Mouse (Mus musculus) adrenal gland, postnatal 25 days (tissue): ENCODE results near the gene Gsn. TPM values are rescaled to one million over a fixed set of nuclear protein-coding genes. Genes with fewer than 3 reads are reported as not detected.

Source experiments
- DNase-seq: peaks from one replicate; pipeline ENCODE4 v3.0.0; 2021; ENCODE audit warnings: mixed read lengths
- long read RNA-seq: library from polyadenylated mRNA; stranded (forward); transcript quantifications from one replicate; pipeline ENCODE4 v2.0.0, GENCODE M21; 2021
- total RNA-seq: library from RNA; stranded (reverse); gene quantifications from 2 replicates; pipeline ENCODE4 v1.2.3, GENCODE M21; 2021

Gsn gene
- total RNA-seq, result 181 and 185 TPM in 2 replicates
- long read RNA-seq, transcript Gsn-201 (17 exons, 2,653 nt), result major isoform, 1,560 of 1,774 reads
- long read RNA-seq, transcript Gsn-205 (18 exons, 2,607 nt), result minor isoform, 62 of 1,774 reads
- long read RNA-seq, partial matches to known transcripts, result 109 of 1,774 reads
- long read RNA-seq, other reads (novel, unspliced or antisense), result 43 of 1,774 reads

DNA sequence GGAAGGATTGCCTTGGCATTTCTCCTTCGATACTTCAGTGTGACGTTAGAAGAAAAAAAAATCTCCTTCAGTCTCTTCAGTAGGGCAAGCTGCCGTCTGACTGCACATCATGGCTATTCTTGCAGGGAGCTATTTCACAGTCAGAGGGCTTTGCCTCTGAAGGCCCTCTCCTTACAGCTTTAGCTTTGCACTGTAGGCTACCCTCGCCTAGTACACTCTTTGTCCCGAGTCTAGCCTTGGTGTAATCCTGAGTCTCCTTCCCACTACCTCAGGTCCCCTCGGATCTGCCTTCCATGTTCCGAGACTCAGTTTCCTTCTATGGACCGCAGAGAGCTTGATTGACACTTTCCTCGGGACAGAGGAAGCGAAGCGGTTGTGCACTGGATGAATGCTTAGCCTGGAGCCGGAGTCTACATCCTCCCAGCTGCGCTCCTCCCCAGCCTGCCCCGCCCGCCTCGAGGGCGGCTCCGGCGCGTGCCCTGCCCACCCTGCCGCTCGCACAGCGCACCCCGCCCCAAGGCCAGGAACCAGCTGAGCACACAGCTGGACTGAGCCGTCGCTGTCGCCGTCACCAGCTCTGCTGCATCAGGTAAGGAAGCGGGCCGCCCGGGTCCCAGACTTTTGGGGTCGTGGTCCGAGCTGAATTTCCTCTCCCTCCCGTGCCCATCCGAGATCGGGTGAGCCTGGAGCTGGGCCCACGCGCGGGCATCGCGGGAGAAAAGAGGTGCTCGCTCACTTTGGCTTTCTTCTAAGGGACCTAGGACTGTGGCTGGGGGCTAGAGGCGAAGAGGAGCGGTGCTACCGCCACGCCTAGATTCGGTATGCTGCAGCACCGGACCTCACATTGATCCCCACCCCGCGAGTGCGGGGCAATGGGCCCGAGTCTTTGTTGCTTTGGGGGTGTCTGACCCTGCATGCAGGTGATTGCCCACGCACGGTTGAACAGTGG is at the start of gene Gsn:
Gsn (plus strand) TSS at position 496 of the 949 bp plus-strand sequence.
- peak; percentile 92 for DNase-seq

DNA sequence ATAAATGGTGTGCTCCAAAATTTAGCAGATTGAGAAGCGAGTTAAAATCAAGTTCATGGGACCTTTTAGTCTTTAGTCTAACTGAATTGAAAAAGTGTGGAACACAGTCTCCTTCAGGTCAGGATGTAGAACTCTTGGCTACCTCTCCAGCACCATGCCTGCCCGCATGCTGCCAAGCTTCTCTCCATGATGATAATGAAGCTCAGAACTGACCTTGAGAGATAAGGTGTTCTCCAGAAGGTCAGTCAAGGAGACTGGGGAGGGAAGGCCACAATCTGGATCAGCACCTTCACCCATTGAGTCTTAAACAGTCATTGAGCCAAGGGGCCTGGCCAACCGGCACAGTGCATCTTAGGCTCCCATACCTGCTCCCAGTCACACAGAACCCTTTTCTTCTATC is 49.4 kb upstream of the Gsn start:
- no peak for DNase-seq

DNA sequence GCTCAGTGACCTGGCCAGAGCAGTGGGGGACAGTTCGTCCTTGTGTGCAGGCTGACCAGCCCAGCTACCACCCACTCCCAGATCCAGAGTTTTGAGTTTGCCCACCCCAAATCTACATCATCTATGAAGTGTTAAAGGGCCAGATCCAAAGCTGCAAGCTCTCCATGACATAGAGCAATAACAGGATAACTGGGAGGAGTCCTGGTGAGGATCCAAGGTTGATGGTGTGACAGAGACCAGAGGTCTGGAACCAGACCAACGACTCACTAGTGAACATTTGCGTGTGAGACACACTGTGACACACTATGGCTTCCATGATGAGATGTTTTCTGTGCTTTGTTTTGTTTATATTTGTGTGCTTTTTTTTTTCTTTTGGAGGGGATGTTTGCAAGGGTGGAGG is 48.1 kb upstream of the Gsn start:
- peak; percentile 18 for DNase-seq

DNA sequence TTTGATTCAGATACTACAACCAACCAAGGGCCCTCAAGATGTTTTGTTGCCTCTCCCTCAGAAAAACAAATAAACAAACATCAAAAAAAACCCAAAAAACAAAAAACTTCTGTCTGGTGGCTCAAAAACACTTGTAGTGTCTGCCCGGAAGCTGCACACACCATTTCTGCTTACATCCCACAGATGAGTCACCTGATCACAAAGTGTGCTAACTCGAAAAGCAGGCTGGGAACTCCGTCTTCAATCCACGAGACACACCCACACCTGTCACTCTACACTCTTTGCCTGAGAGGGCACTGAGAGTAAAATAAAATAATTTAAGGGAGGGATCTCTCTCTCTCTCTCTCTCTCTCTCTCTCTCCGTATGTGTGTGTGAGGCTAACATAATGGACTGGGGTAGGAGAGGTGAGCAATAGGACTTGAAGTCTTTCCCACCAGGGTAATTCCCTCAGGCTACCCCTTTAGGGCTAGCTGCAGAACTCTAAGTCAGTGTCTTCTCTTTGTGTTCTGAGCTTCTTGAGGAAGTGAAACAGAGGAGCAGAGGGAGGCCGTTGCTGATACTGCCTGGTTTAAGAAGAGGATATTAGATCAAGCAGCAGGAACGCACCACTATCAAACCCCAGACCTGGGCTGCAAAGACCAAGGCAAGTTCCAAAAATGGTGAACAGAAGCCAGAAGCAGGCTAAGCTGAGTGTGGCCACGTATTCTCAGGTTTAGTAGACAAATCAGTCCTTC is 47.1 kb upstream of the Gsn start:
- no peak for DNase-seq

DNA sequence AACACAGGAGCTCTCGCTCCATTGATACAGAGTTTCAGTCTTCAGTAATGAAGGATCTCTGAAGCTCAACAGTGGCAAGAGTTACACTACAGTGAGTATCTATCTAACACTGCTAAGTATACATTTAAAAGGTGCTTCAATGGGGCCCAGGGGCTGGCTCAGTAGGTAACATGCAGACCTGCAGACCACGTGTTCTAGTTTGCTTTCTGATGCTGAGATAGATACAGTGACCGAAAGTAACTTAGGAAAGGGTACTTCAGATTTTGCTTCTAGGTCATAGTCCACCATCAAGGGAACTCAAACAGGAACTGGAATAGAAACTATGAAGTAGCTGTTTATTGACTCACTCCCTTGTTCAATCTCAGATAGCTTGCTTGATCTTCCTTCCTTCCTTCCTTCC is 44.5 kb upstream of the Gsn start:
- DNase-seq, result no peak

DNA sequence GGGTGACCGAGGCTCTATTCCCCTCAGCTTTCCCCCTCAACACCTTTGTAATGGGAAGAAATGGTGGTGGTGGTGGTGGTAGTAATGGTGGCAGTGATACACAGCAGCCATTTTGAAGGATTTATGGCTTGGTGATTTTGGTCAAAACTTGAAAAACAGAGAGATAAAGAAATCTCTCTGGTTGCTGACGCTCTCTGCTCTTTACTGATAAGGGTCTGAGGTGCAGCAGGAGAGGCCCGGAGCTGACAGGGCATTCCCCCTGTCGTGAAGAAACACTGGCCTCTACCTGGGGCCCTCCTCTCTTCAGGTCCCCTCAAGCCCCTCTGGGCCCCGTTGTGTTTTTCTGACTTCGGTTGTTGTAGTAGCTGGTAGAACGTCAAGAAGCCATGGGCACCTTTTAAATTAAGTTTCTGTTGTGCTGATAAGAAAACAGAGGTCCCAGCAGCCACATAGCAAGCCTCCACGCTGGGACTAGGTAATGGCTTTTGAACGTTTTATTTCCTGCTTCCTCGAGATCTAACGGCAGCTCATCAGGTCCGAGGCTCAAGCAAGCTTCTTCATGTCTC is 42.8 kb upstream of the Gsn start:
- DNase-seq, result no peak

DNA sequence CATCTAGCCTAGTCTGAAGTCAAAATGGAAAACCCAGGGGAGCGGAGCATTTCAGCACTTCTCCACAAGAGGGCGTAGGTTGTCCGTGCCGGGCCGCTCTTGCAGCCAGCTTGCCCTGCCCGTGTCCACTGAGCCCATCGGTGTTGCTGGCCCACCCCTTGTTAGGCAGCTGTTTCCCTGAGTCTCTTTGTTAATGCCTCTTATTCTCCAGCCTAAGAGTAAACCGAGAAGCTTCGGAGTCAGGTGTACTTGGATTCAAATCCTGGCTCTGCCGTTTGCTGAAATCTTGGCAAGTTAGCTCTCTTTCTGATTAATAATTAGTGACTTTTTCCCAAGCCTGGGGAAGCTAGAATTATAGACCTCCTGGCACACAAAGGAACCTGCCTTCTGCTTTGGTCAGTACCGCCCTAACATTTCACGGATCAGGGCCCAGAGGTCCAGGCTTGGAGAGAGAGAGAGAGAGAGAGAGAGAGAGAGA is 41.3 kb upstream of the Gsn start:
- peak; percentile 81 for DNase-seq

DNA sequence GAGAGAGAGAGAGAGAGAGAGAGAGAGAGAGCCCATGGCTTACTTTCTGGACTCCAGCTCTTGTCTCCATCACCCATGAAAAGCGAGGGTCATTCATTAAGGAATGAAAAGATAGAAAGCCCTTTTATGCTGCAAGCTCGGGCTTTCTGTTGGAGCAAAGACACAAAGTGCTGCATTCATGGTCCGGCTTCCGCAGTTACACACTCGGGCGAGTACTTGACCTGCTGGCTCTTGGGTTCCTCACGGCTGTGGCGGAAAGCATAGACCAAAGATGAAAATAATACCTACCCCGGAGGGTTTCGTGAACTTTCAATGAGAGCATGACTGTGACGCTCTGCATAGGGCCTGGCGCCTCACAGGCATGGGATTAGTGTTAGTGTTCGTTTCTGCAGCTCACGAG is 40.8 kb upstream of the Gsn start:
- DNase-seq, result no peak

DNA sequence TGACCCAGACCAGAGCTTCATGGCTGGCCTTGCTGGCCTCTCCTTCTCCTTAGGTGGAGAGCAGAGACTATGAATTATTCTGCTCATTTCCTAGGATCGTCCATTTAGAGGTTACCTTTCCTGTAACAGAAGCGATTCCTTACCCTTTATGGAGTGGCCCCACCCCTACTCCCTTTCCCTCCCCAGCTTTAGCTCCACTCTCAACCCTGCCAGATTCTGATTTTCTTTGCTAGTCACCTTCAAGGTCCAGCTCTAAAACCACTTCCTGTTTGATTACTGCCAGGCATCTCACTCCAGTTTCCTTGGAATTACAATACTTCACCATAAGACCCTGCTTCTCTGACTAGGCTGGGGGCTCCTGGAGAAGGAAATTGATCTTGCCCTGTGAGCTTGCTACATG is 39.5 kb upstream of the Gsn start:
- no peak for DNase-seq

DNA sequence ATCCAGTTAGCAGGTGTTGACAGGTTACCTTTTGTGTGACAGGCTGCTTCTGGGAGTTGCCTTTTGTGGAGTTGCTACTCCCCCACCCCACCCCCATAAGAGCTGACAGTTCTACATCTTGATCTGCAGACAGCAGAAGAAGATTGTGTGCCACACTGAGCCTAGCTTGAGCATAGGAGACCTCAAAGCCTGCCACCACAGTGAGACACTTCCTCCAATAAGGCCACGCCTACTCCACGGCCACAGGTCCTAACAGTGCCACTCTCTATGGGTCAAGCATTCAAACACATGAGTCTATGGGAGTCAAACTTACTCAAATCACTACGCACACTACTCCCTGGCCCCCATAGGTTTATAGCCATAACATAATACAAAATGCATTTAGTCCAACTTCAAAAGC is 37.4 kb upstream of the Gsn start:
- no peak for DNase-seq

DNA sequence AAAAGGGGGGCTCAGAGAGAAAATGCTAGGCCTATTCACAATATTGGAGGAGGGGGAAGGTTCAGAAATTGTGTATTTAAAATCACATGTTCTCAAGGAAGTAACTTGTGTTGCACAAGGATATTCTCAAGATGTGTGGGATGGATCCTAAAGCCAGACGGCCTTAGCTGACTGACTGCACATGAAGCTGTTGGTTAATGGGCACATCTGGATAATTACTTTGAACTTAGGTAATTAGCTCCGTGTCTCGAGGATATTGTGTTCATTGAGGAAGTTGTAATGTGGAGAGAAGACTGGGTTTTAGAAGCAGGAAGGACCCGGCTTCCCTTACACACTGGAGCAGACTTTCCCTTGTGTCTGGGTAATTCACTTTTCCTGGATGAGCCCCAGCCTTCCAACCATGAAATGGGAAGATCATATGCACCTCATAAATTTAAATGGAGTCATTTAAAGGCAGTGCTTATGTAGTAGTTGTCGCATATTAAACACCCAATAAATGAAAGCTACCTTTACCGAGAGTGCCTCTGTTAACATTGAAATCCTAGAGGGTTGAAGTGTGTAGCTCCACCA is 33.3 kb upstream of the Gsn start:
- DNase-seq, result no peak

DNA sequence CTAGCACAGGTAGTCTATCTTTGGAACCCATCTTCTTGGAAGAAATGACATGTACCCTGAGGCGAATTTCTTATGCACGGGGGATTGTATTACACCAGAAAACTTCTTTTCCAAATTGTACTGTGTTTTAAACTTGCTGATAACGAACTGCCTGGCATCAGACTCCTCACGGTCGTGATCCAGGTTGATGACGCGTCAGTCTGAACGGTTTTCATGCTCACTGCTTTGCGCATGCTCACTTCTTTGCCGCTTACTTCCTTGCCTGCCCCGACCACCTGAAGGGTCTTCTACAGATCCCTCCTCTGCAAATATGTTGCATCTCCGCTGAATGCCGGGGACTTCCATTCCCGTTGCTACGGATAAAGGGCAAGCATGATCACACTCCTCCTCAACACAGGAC is 31.9 kb upstream of the Gsn start:
- no peak for DNase-seq

DNA sequence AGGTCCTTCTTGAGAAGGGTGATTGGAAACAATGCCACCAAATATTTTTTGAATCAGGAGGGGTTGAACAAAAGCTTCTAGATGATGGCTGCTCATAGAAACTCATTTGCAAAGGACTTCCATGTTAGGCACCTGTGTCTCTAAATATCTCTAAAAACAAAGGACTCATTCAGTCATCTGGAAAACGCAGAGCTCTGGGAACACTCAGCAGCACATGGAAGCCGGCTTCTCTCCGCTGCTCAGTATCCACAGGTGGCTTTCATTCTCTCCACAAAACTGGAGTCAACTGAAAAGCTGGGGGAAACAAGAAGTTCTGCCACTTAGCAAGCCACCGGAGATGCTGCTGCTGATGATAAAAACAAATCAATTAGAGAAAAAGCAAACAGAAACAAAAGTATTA is 28.0 kb upstream of the Gsn start:
- DNase-seq, result no peak

DNA sequence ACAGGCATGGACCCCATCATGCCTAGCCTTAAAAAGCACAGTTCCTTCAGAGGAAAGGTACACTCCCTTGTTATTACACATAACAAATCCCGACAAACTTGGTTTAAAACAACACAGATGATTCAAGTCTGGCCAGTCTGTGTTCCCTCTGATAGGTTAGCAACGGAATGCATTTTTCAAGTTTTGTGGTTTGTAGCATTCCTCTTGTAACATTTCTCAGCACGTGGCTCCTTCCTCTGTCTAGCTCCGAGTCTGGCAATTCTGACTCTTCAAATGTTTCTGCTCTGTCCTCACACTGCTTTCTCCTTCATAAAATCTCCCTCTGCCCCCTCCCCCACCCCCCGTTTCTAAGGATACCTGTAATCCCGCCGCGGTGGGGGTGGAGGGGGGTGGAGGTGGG is 26.0 kb upstream of the Gsn start:
- DNase-seq, result no peak

DNA sequence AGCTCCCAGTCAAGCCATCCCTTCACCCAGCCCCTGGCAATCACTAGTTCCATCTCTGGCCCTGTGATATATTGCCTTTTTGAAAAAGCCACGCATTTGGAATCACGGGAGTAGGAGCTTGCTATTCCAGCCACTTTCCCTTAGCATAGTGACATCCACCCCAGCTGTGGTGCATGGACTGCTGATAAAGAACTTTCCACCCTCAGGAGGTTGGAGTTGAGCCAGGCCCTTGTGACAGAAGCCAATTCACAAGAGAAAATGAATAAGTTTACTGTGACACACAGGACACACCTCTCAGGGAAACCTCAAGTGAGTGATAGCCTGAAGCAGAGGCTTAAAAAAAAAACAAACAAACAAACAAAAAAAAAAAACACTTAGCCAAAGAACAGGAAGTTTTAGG is 24.3 kb upstream of the Gsn start:
- peak; percentile 13 for DNase-seq

DNA sequence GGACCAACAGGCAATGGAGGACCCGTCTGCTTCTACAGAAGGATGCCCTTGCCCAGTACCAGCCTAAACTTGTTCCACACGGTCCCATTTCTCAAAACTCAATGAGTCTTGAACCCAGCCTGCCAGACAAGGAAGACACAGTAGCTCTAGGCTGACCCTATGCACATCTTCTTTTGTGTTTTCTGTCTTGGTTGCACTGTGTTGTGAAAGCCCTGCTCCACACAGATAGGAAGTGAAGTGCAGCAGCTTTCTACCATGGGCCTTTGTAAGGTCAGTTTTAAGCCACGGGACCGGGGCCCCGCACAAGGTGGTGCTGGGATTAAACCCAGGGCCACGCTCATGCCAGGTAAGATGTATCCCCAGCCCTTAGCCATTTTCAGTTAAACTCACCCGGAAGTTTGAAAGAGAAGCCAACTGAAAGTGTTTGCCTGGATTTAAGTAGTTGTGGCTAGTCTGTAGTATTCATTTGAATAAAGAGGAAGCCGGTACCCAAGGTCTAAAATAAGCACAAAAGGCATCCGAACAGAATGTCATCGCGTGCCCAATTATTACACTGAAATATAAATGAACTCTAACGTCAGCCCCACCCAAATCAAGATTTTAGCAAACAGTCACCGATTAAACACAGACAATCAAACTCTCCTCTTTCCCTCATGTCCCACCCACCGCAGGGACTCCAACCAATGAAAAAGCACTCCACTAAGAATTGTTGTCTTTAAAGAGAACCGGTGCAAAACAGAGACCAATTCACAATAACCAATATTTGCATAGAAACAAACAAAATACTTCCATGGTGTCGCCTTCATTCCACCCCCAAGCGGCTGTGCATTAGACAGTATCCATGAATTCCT is 23.4 kb upstream of the Gsn start:
- DNase-seq, result no peak

DNA sequence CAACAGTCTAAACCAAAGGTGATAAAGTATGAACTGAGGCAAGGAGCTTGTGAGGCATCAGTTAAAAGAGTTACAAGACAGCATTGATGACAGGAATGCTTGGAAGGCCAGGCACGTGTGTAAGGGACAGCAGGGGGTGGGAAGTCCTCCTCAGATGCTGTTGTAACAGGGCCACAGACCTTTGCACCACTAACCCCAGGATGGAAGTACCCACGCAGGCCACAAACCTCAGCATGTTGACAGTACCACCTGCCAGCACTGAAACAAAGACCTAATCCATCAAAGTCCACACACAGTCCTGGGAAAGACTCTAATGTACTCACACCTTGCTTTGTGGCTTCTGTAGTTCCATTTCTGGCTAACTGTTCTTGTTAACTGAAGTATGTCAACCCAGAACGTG is 22.3 kb upstream of the Gsn start:
- no peak for DNase-seq

DNA sequence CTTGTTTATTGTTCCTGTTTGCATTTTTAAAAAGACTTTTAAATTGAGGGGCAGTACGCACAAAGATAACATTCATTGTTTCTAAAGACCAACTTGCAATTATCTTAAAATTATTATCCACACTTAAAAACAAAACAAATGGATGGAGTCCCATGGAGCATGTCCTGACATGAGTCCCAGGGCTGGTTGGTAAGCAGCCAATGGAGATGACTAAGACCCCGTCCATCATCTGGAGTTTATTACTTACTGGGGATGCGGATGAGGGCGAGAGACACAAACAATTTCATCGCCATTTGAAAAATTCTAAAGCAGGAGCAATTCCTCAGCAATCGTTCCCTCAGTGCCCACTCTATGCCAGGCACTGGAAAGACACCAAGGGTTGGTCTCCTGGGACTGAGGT is 21.2 kb upstream of the Gsn start:
- DNase-seq, result no peak

DNA sequence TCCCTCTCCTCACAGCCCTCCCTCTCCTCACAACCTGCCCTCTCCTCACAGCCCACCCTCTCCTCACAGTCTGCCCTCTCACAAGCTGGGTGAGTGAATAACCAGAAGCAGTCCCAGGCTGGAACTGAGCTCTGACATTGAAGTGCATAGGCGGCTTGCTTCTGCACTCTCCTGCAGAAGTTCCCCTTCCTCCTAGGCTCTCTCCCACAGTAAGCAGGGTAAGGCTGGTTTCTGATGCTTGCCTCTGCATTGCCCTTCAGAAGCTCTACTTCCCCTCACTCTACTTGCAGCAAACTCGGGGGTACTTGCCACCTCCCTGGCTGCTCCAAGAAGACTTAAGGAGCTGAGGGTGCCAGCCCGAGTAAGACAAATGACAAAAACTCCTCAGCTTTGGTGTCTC is 11.9 kb upstream of the Gsn start:
- no peak for DNase-seq

DNA sequence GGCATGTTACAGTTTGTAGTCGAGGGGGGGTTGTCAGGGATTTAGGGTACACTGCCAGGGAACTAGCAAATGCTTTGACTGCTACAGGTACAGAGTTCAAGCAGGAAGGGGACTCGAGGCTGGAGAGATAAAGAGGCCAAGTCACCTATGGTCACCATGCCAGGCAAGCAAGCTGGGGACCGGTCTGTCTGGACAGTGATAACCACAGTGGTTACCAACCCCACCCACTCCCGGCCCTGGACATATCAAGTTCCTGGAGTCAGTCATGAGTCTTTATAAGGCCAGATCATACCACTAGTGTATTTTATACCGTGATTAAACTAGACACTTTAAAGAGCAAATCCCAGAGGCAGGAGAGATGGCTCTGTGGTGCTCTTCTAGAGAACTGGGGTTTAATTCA is 8.4 kb upstream of the Gsn start:
- no peak for DNase-seq

DNA sequence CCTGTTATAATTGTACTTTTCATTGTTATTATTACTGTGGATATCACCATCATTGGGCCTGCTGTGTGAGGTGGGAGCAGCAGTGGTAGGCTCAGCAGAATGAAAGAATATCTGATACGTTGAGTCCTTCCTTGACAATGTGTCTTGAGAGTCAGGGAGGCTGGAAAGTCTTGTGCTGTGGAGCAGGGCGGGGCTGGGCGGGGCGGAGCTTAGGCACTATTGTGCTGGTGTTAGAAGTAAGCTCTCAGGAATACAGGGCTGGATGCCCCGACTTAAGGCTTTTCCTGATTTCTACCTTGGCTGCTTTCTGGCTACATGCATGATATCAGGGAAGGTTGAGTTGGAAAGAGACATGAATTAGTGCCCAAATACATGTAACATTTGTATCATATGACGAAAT is 3.4 kb upstream of the Gsn start:
- no peak for DNase-seq

DNA sequence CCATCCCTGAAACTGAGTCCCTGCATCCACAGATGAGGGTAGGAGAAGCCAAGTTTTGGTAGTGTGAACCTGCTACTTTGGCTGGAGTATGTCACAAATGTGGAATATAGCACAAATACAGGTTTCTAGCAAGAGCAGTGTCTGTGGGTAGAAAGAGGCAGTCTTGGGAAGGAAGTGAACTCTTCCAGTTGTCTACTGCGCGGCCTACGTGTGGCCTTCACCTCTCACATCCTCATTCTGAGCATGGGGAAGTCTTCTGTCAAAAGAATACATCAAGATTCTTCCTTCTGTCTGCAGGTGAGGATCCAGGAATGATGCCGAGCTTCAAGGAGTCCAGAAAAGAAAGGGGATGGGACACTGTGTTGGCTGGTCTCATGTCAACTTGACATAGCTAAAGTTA is 2.4 kb upstream of the Gsn start:
- DNase-seq, result no peak
